Mouse (Mus musculus) liver, embryonic 15.5 days (tissue): ENCODE measurements around the gene Smim13. TPM values are rescaled to one million over a fixed set of nuclear protein-coding genes. Genes with fewer than 3 reads are reported as not detected.

Experiments
- ATAC-seq: fragments of 200-750 bp; cut with Nextera tagmentation; 2 replicates; pipeline ENCODE4 v1.8.0; 2017; ENCODE audit warnings: moderate number of reproducible peaks, mild to moderate bottlenecking, moderate library complexity; ENCODE audit not compliant: insufficient read depth
- H3K27ac ChIP-seq: fragments of 300-500 bp; sonication (generic); replicated peaks from 2 replicates; pipeline ENCODE4 v1.5.1; 2015; ENCODE audit warnings: mild to moderate bottlenecking, inconsistent platforms
- H3K27me3 ChIP-seq: fragments of 300-500 bp; sonication (generic); 2 replicates; pipeline ENCODE4 v1.6.1; 2015; ENCODE audit warnings: mild to moderate bottlenecking, inconsistent platforms
- H3K36me3 ChIP-seq: fragments of 300-500 bp; sonication (generic); replicated peaks from 2 replicates; pipeline ENCODE4 v1.6.1; 2015; ENCODE audit warnings: moderate library complexity, mild to moderate bottlenecking, inconsistent platforms
- H3K4me1 ChIP-seq: fragments of 300-500 bp; sonication (generic); replicated peaks from 2 replicates; pipeline ENCODE4 v1.6.1; 2015; ENCODE audit warnings: inconsistent platforms
- H3K4me2 ChIP-seq: fragments of 300-500 bp; sonication (generic); 2 replicates; pipeline ENCODE4 v1.6.1; 2015; ENCODE audit warnings: moderate library complexity, mild to moderate bottlenecking, inconsistent platforms
- H3K4me3 ChIP-seq: fragments of 300-500 bp; sonication (generic); replicated peaks from 2 replicates; pipeline ENCODE4 v1.5.1; 2015; ENCODE audit warnings: mild to moderate bottlenecking, inconsistent platforms
- H3K9ac ChIP-seq: fragments of 300-500 bp; sonication (generic); 2 replicates; pipeline ENCODE4 v1.6.1; 2015; ENCODE audit warnings: moderate library complexity, mild to moderate bottlenecking, inconsistent platforms
- H3K9me3 ChIP-seq: fragments of 300-500 bp; sonication (generic); replicated peaks from 2 replicates; pipeline ENCODE4 v1.6.1; 2016; ENCODE audit warnings: inconsistent platforms
- WGBS: fragments of 180-500 bp; shearing (Covaris S2); methylation state at CpG from one replicate; pipeline ENCODE4 v1.1.7; 2015; ENCODE audit warnings: mixed read lengths; ENCODE audit not compliant: insufficient replicate concordance; 5-methylcytosine and 5-hydroxymethylcytosine counted together
- polyA plus RNA-seq: library from polyadenylated mRNA; unstranded; fragments of >200 nt; fragmentation: Nextera tagmentation; extraction: Ambion mirVana; gene quantifications from 2 replicates; pipeline ENCODE4 v1.2.1, GENCODE M21; 2015

The Smim13 gene
- polyA plus RNA-seq, 1 experiment from 2014 or later = 4.1 TPM

DNA sequence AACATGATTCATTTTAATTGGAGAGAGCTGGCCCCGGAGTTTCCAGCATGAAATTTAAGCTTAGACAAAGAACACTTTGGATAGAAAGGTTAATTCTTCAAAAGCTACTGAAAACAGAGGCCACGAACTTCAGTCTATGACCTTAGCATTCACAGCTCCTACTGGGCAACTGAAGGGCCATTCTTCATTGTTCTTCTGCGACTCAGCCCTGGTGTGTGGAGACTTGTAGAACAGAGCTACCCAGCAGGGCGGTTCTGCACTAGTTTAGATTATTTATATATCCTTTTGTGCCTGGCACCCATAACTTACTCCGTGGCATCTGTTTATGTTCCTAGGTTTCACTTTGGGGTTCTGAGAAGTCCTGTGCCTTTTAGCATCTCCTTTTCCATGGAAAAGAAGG lies 44.0 kb downstream of the Smim13 start:
- Histone ChIP-seq H3K4me1 (no peaks in the 10 kb centered on the region), H3K9me3 (no peaks in the 10 kb centered on the region), H3K27me3 (no peaks in the 10 kb centered on the region), H3K36me3 (no peaks in the 10 kb centered on the region), H3K27ac (no peak overlapping the region), H3K4me3 (no peak overlapping the region), H3K4me2 (no peak overlapping the region), H3K9ac (no peak overlapping the region)
- 44% methylated on average over 5 of the region's 5 CpGs for WGBS
- ATAC-seq = no peak

DNA sequence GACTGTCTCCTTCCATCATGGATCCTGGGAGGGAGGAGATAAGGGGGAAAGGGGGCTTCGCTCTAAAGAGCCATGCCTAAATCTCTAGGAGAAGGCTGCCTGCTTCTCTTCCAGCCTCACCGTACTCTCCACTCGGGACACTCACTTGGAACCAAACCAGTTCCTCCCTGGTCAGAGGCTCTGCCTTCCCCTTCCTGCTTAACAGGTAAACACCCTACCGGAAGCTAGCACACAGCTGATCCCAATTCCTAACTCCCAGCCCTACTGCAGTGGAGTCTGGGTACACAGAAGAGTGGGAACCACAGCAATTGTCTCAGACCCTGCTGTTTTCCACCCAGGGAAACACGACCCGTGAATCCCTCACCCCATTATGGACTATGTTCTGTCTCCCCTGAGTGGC lies 46.2 kb downstream of the Smim13 start:
- Histone ChIP-seq H3K27me3 (no peaks in the 10 kb centered on the region), H3K9ac (no peak overlapping the region), H3K4me3 (no peak overlapping the region), H3K27ac (no peak overlapping the region), H3K4me1 (no peaks in the 10 kb centered on the region), H3K4me2 (no peak overlapping the region), H3K9me3 (no peaks in the 10 kb centered on the region), H3K36me3 (no peaks in the 10 kb centered on the region)
- no peak for ATAC-seq
- 48% methylated on average over 6 of the region's 6 CpGs for WGBS

DNA sequence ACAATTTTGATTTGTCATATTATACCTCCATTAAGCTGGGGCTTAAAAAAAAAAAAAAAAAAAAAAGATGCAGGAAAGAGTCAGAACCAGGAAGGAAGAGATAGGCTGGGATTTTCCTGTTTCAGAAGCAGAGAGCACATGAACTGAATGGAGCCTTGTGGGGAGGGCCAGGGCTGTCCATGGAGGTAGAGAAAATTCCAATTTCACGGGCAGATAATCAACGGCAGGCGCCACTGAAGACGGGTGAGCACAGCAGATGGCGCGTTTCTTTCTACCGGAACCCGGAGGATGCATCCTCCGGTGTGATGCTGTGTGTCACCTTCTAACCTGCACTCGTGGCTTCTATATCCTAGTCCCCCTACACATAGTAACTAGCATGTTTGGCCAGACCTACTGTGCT lies 46.8 kb downstream of the Smim13 start:
- Histone ChIP-seq H3K4me2 (no peak overlapping the region), H3K9me3 (no peaks in the 10 kb centered on the region), H3K4me3 (no peak overlapping the region), H3K27ac (no peak overlapping the region), H3K4me1 (no peaks in the 10 kb centered on the region), H3K36me3 (no peaks in the 10 kb centered on the region), H3K9ac (no peak overlapping the region), H3K27me3 (no peaks in the 10 kb centered on the region)
- ATAC-seq = no peak
- 71% methylated on average over 10 of the region's 10 CpGs for WGBS

DNA sequence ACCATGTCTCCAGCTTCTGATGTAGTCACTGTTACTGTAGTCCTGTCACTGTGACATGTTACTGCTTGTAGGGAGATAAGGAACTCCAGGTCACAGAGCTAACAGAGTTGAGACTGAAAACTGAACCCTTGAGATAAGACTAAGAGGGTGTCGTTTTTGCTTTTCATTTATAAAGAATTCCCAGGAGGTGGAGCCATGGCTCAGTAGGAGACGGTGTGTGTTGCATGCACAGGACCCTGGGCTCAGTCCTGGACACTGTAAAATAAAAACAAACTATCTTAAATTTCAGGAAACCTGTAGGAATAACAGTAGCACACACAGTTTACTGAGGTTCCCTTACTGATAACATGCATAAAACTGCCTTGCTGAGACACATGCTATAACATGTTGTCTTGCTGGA lies 48.9 kb downstream of the Smim13 start:
- ATAC-seq = no peak
- no peak overlapping the region for H3K9ac ChIP-seq
- no peaks in the 10 kb centered on the region for H3K36me3 ChIP-seq
- WGBS = 11% methylated on average over 2 of the region's 2 CpGs
- no peak overlapping the region for H3K4me3 ChIP-seq
- no peaks in the 10 kb centered on the region for H3K9me3 ChIP-seq
- H3K4me2 ChIP-seq = no peak overlapping the region
- no peak overlapping the region for H3K27ac ChIP-seq
- H3K4me1 ChIP-seq = no peaks in the 10 kb centered on the region
- H3K27me3 ChIP-seq = no peaks in the 10 kb centered on the region

DNA sequence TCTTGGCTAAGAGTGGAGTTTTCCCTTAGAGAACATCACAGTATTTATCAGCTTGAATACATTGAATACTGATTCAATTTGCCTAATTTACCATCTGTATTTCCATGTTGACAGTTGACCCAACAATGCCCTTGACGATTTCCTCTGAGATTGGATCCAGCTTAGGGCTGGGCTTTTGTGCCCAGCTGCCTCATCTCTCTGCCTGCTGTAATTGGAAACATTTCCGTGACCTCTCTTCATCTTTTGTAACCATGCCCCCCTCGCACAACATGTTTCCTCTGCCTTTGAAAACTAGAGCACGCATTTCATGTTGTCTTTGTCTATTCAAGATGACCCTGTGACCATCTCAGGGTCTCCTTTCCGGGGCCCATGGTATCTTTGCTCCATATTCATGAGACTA lies 49.4 kb downstream of the Smim13 start:
- Histone ChIP-seq H3K36me3 (no peaks in the 10 kb centered on the region), H3K4me1 (no peaks in the 10 kb centered on the region), H3K4me2 (no peak overlapping the region), H3K4me3 (no peak overlapping the region), H3K27ac (no peak overlapping the region), H3K27me3 (no peaks in the 10 kb centered on the region), H3K9me3 (no peaks in the 10 kb centered on the region), H3K9ac (no peak overlapping the region)
- no peak for ATAC-seq
- 62% methylated on average over 5 of the region's 5 CpGs for WGBS

DNA sequence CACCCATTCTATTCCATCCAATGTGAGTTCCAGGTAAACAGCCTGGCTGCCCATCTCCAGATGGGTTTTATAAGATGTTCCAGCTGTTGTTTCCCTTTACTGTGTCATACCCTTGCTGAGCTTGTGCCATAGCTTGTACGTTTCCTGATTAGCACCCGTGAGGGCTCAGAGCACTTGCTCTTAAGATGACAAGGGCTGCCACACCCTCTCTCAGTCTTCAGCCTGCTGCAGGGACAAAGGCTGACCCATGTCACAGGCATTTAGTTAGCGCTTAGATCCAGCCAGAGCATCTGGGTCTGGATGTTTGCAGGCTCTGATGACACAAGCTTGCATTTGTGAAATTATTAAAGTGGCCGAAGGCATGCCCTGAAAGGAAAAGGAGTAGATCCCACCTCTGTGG lies 50.4 kb downstream of the Smim13 start:
- no peaks in the 10 kb centered on the region for H3K4me1 ChIP-seq
- no peaks in the 10 kb centered on the region for H3K36me3 ChIP-seq
- no peak overlapping the region for H3K27ac ChIP-seq
- no peak overlapping the region for H3K9ac ChIP-seq
- no peak overlapping the region for H3K4me2 ChIP-seq
- no peak for ATAC-seq
- WGBS = 45% methylated on average over 4 of the region's 4 CpGs
- H3K27me3 ChIP-seq = no peaks in the 10 kb centered on the region
- H3K9me3 ChIP-seq = no peaks in the 10 kb centered on the region
- H3K4me3 ChIP-seq = no peak overlapping the region

DNA sequence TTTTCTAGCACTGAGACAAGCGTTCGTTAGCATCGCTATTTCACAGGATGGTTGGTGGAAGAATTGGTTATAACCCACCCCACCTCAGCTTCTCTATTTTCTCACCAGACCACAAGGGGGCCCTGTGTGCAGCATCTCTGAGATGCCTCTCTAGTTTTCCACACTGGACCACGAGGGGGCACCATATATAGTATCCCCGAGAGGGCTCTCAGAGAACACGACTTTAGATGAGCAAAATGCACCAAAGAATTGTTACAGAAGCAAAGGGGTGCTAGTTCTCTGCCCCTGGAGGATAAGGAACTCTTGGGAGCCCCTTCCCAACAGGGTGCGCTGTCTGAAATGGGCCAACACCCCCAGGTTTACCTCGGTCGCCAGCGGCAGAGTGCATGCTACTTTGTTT lies 53.1 kb downstream of the Smim13 start:
- WGBS = 56% methylated on average over 10 of the region's 10 CpGs
- Histone ChIP-seq H3K4me1 (no peaks in the 10 kb centered on the region), H3K4me2 (no peak overlapping the region; the same call in 1 of the 2 replicates), H3K27me3 (no peaks in the 10 kb centered on the region), H3K36me3 (no peaks in the 10 kb centered on the region), H3K9me3 (no peaks in the 10 kb centered on the region), H3K27ac (no peak overlapping the region), H3K9ac (no peak overlapping the region), H3K4me3 (no peak overlapping the region)
- ATAC-seq = no peak

DNA sequence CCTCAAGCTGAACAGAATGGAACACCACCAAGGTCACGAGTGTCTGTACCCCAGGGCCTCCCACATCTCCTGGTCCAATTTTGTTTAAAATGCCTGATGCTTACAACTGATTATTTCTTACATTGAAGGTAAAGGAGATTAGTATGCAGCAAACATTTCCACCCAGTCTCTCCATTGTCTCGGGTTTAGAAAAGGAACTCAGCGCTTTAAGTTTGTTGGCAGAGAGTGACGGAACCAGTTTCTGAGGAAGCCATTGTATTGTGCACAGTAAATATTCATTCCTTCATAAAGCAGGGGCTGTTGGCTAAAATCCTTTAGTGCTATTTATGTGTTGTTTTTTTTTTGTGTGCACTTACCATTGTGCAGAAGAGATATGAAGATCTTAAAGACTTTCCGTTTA lies 71.1 kb downstream of the Smim13 start:
- ATAC-seq = no peak
- no peaks in the 10 kb centered on the region for H3K27me3 ChIP-seq
- H3K9ac ChIP-seq = no peak overlapping the region
- 0 out of 2 replicates have a peak, but pooled peaks cover 14% of the 10 kb centered on the region for H3K36me3 ChIP-seq
- 64% methylated on average over 5 of the region's 5 CpGs for WGBS
- no peaks in the 10 kb centered on the region for H3K9me3 ChIP-seq
- no peak overlapping the region for H3K4me3 ChIP-seq
- no peak overlapping the region for H3K27ac ChIP-seq
- no peak overlapping the region for H3K4me2 ChIP-seq
- no peaks in the 10 kb centered on the region for H3K4me1 ChIP-seq

DNA sequence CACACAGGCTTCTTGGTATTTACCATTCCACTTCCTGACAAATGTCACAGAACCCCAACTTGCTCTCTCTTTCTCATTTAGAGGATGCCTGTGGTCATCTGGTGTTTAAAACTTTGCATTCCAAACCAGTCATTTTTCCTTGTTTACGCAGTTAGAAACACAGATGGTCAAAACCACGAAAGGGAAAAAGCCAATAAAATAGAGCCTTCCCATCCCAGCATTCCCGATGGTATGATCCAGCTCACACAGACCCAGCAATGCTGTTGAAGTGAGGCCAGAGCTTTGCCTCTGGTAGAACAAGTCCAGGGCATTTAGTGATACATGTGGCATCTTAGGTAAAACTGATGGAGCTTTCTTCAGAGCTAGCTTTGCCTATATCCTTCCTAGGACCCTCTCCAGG lies 71.8 kb downstream of the Smim13 start:
- WGBS = 46% methylated on average over 3 of the region's 3 CpGs
- no peak overlapping the region for H3K9ac ChIP-seq
- H3K4me1 ChIP-seq = no peaks in the 10 kb centered on the region
- no peak overlapping the region for H3K4me2 ChIP-seq
- no peaks in the 10 kb centered on the region for H3K27me3 ChIP-seq
- ATAC-seq = no peak
- no peak overlapping the region for H3K27ac ChIP-seq
- no peak overlapping the region for H3K4me3 ChIP-seq
- 0 out of 2 replicates have a peak, but pooled peaks cover 8% of the 10 kb centered on the region for H3K36me3 ChIP-seq
- H3K9me3 ChIP-seq = no peaks in the 10 kb centered on the region

DNA sequence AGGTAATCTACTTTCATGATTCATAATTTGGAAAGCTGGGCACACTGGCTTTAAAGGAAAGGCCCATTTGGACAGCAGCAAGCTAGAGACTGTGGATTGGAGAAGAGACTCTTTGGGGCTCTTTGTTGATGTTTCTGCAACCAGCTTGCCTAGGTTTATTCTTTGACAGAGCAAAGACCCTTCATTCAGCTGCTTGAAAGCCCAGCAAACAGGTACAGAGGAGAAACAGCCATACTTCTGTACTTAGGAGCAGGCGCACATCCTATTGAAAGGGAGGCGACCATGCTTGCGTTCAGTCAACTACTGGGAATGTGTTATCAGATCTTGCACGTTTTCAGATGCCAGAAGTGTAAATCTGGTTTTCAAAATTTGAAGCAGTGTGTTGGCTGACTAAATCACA lies 75.0 kb downstream of the Smim13 start:
- WGBS = 64% methylated on average over 4 of the region's 4 CpGs
- Histone ChIP-seq H3K9ac (no peak overlapping the region), H3K36me3 (no peaks in the 10 kb centered on the region), H3K27me3 (no peaks in the 10 kb centered on the region), H3K27ac (no peak overlapping the region), H3K4me2 (no peak overlapping the region), H3K4me1 (no peaks in the 10 kb centered on the region), H3K4me3 (no peak overlapping the region), H3K9me3 (no peaks in the 10 kb centered on the region)
- no peak for ATAC-seq

DNA sequence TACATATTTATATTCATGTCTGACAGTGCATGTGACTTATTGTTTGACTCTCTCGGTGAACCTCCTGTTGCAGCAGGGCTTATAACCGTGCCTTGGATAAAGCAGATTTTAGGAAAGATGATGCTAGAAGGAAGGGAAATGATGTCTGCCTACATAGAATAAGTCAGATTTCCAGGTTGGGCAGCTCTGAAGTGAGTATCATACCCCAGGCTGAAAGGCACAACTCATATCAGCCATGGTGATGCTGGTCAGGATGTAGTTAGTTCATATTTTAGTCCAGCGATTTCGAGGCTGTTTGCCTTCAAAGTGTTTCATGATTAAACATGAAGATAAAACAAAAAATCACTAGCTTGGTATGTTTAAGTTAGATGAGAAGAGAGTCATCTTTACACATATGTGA lies 75.7 kb downstream of the Smim13 start:
- Histone ChIP-seq H3K4me1 (no peaks in the 10 kb centered on the region), H3K4me3 (no peak overlapping the region), H3K27me3 (no peaks in the 10 kb centered on the region), H3K9ac (no peak overlapping the region), H3K27ac (no peak overlapping the region), H3K9me3 (no peaks in the 10 kb centered on the region), H3K36me3 (no peaks in the 10 kb centered on the region), H3K4me2 (no peak overlapping the region)
- ATAC-seq = no peak
- WGBS = 73% methylated on average over 4 of the region's 4 CpGs

DNA sequence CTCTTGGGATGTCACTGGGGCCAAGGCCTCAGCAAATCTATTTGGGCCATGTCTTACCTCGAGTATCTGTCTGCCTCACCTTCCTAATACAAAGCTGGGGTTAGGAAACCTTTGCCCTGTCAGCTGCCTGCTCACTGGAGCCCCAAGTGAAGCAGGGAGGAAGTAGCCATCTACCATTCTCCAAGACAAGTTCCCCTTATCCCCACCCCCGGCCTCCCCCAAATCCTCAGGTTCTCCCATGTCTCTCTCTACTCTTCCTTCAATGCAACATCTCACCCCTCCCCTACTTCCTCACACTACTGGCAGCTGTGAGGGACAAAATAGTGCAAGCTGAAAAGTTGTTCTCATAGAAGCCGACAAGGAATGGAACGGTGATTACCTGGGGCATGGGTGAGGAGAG lies 76.5 kb downstream of the Smim13 start:
- Histone ChIP-seq H3K27me3 (no peaks in the 10 kb centered on the region), H3K4me3 (no peak overlapping the region), H3K27ac (no peak overlapping the region), H3K4me2 (no peak overlapping the region), H3K9ac (no peak overlapping the region), H3K9me3 (no peaks in the 10 kb centered on the region), H3K4me1 (no peaks in the 10 kb centered on the region), H3K36me3 (no peaks in the 10 kb centered on the region)
- no peak for ATAC-seq
- 61% methylated on average over 4 of the region's 4 CpGs for WGBS
